ENCODE assay signal across 8 mouse cellular contexts in the genomic region with DNA sequence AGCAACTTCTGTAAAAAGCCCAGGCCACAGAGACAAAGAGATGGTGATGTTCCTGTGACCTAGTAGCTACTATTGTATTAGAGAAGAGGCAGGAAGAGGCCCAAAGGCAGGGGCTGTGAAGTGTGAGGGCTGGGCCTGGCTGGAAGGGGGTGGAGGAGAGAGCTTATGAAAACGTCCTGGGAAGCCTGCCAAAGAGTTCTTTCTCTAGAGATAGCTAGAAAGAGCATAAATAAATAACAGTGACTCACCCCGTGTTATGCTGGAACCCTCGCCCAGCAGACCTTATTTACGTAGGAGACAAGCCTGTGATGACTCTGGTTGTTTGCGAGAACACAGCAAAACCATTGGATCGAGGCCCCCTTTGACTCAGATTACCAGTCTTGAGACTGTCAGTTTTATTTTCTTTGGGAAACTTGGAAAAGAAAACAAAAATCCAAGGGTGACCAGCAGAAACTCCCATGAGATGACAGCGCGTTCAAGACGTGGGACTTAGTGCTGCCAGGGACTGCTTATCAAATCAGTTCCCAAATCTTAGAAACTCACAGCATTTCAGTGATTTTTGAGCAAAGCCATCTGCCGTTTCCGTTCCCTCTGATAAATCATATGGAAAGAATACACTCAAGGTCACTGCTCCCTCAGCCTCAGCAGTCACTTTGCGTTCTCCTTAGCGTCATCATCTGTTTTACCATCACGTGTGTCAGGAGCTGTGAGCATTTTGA. TPM values are rescaled to one million over a fixed set of nuclear protein-coding genes. Genes with fewer than 3 reads are reported as not detected.
DNase-seq lines count a peak whose midpoint lies in the region; ATAC-seq lines count a peak whose summit lies in the region.

No protein-coding gene starts in this region.

- H3K27me3 ChIP-seq in forebrain, embryonic 13.5 days = no peaks in the 10 kb centered on the region
- H3K27me3 ChIP-seq in forebrain, embryonic 12.5 days = no peaks in the 10 kb centered on the region
- H3K27me3 ChIP-seq in heart, embryonic 10.5 days (ENCODE audit: insufficient read depth, poor library complexity, severe bottlenecking) = no peaks in the 10 kb centered on the region

- H3K4me1 ChIP-seq in forebrain, embryonic 13.5 days = peaks cover 8% of the 10 kb centered on the region; the same call in 1 of the 2 replicates
- peaks cover 4% of the 10 kb centered on the region; the same call in 1 of the 2 replicates for H3K4me1 ChIP-seq in forebrain, embryonic 12.5 days
- peaks cover 10% of the 10 kb centered on the region; the same call in 1 of the 2 replicates for H3K4me1 ChIP-seq in heart, embryonic 10.5 days

- H3K9me3 ChIP-seq in forebrain, embryonic 13.5 days (replicated peaks) = no peaks in the 10 kb centered on the region
- H3K9me3 ChIP-seq in forebrain, embryonic 12.5 days = no peaks in the 10 kb centered on the region
- H3K9me3 ChIP-seq in heart, embryonic 10.5 days = no peaks in the 10 kb centered on the region

- H3K4me2 ChIP-seq in forebrain, embryonic 13.5 days = no peak overlapping the region
- no peak overlapping the region for H3K4me2 ChIP-seq in forebrain, embryonic 12.5 days

- no peaks in the 10 kb centered on the region for H3K36me3 ChIP-seq in forebrain, embryonic 13.5 days (ENCODE audit: poor library complexity, severe bottlenecking)
- no peaks in the 10 kb centered on the region for H3K36me3 ChIP-seq in forebrain, embryonic 12.5 days (replicated peaks)
- no peaks in the 10 kb centered on the region for H3K36me3 ChIP-seq in heart, embryonic 10.5 days

- peak; percentile 50 for DNase-seq in embryo, embryonic 11 days
- DNase-seq in heart, embryonic 10.5 days (ENCODE audit: low spot score) = peak; percentile 85
- DNase-seq in kidney, postnatal 14 days = peak; percentile 88
- peak; percentile 65 to 83 for DNase-seq in lung, adult 18-20 months
- peak; percentile 13 to 26 for DNase-seq in right cerebral cortex, postnatal 36 days (ENCODE audit: low spot score in 2 of 2)
- no peak for DNase-seq in cerebellum, adult 8-10 months

- H3K4me3 ChIP-seq in forebrain, embryonic 13.5 days = no peak overlapping the region
- no peak overlapping the region for H3K4me3 ChIP-seq in forebrain, embryonic 12.5 days (replicated peaks)
- H3K4me3 ChIP-seq in heart, embryonic 10.5 days = 0 out of 2 replicates have a peak overlapping the region, but pooled peaks have one; percentile 12

- H3K9ac ChIP-seq in forebrain, embryonic 13.5 days = no peak overlapping the region
- H3K9ac ChIP-seq in forebrain, embryonic 12.5 days = no peak overlapping the region

- WGBS in forebrain, embryonic 13.5 days = 70% methylated on average over 14 of the region's 14 CpGs
- WGBS in forebrain, embryonic 12.5 days = 73% methylated on average over 14 of the region's 14 CpGs
- 48% methylated on average over 14 of the region's 14 CpGs for WGBS in heart, embryonic 10.5 days

- peak overlapping the region; percentile 16; the same call in 1 of the 2 replicates for H3K27ac ChIP-seq in forebrain, embryonic 13.5 days
- no peak overlapping the region for H3K27ac ChIP-seq in forebrain, embryonic 12.5 days
- H3K27ac ChIP-seq in heart, embryonic 10.5 days = peak overlapping the region; percentile 59

- peak; percentile 70 for ATAC-seq in forebrain, embryonic 13.5 days
- ATAC-seq in forebrain, embryonic 12.5 days (ENCODE audit: low FRiP score) = no peak

RNA-seq across cellular contexts. Expression of a gene that starts 46.7 kb away (rescaled TPM):
- polyA plus RNA-seq in forebrain, embryonic 13.5 days (2015; fragmentation: Nextera tagmentation; extraction: Ambion mirVana) = 7.2 and 9.1 TPM in 2 replicates
- 10.3 and 14.3 TPM in 2 replicates for polyA plus RNA-seq in forebrain, embryonic 12.5 days (2016; fragmentation: Nextera tagmentation; extraction: Ambion mirVana)
- polyA plus RNA-seq in heart, embryonic 10.5 days (2016; fragmentation: Nextera tagmentation; extraction: Ambion mirVana) = 53.5 and 54.7 TPM in 2 replicates
